Mouse (Mus musculus) megakaryocyte, embryonic 14.5 days (primary cell): Measurements from ENCODE around the gene Rbfox2. TPM values are rescaled to one million over a fixed set of nuclear protein-coding genes. Genes with fewer than 3 reads are reported as not detected.

Experiments used
- H3K27me3 ChIP-seq: replicated peaks from 2 replicates; pipeline ENCODE3; 2012; ENCODE audit warnings: inconsistent platforms
- H3K36me3 ChIP-seq: replicated peaks from 2 replicates; pipeline ENCODE3; 2012; ENCODE audit warnings: low read length, inconsistent platforms, mixed read lengths
- H3K4me1 ChIP-seq: 2 replicates; pipeline ENCODE4 v1.6.1; 2012; ENCODE audit warnings: inconsistent platforms
- H3K4me3 ChIP-seq: replicated peaks from 2 replicates; pipeline ENCODE3; 2012; ENCODE audit warnings: moderate library complexity, mild to moderate bottlenecking, inconsistent platforms
- H3K9me3 ChIP-seq: 2 replicates; pipeline ENCODE4 v1.6.1; 2012; ENCODE audit warnings: inconsistent platforms
- FLI1 ChIP-seq: IDR thresholded peaks from 2 replicates; pipeline ENCODE4 v1.6.1; 2012; ENCODE audit warnings: low read length, inconsistent platforms, mixed read lengths
- GATA1 ChIP-seq: IDR thresholded peaks from 3 replicates; pipeline ENCODE4 v1.6.1; 2012; ENCODE audit warnings: mixed read lengths, low read length, inconsistent platforms, borderline replicate concordance
- polyA plus RNA-seq: library from polyadenylated mRNA; stranded (reverse); fragments of >175 nt; gene quantifications from 2 replicates; pipeline ENCODE4 v1.2.3, GENCODE M21; 2012; ENCODE audit warnings: low replicate concordance; ENCODE audit not compliant: insufficient read depth

Rbfox2 gene
- polyA plus RNA-seq, 1 experiment, result 0.76 TPM

DNA sequence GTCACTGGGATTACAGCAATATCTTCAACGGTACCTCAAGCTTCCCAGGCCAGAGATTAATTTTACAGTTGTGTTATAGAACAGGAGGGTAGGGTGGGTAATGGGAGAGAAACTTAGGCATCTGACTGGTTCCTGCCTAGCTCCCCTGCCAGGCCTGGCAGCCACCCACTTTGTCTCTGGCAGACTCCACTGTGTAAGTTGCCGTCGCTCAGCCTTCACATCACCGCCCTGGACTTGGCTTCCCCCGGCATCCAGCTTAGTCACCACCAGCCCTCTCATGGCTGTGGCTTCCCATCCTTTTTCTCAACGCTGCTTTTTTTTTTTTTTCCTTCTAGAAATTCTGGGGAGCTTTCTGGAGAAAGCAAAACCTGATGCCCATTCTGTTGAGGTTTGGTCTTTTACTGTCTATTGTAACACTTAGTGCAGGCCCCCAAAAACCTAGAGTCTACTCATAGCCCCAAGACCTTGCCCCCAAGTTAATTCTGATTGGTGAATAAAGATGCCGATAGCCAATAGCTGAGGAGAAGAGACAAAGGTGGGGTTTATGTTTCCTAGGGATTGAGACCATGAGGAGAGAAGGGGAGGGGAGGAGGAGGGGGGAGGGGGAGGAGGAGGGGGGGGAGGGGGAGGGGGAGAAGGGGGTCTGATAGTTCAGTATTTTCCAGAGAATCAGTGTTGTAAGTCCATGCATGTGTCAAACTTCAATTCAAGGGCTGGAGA, 25.6 kb upstream of the Rbfox2 start:
- Histone ChIP-seq H3K27me3 (peaks cover 36% of the 10 kb centered on the region), H3K4me3 (no peak overlapping the region), H3K36me3 (no peaks in the 10 kb centered on the region), H3K9me3 (no peaks in the 10 kb centered on the region), H3K4me1 (peaks cover 11% of the 10 kb centered on the region)
- TF ChIP-seq GATA1 (no peak), FLI1 (no peak)

DNA sequence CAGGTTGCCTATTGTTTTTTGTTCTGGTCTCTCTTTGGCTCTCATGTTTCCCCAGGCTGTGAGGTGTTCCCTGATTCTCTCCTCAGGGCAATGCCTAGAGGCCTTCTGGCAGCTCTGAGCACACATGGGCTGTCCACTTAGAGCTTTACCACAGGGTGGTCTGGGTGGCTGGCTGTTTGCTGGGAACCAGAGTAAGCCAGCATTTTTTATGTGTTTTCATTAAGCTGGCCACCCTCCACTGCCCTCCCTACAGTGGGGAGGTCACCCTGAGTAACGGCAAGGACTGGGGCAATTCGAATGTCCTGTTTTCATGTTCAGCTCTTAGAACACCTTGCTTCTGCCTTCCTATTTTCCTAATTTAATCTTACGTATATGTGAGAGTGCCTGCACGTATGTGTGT, 24.6 kb upstream of the Rbfox2 start:
- H3K27me3 ChIP-seq, result peaks cover 27% of the 10 kb centered on the region
- H3K4me3 ChIP-seq, result no peak overlapping the region

DNA sequence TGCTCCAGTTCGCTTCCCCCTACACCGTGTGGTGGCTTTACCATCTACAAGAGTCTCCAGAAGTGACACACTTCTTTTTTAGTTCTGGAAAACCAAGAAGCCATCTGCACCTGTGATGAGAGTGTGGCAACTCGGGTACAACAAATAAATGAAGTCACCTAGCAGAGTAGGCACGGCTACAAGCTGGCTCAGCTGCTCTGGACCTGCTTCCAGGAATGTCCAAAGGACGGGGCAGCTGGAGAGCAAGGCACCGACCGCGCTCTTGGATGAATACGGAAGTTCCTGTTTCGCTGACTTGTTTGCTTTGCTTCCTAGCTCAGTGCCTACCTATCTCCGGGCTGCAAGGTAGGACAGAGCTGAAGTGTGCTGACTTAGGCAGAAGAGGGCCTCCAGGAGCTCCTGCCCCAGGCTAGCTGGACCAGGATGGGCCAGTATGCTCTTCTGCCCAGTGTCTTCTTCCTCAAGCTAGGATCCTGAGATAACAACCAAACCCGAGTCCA, 22.9 kb upstream of the Rbfox2 start:
- H3K36me3 ChIP-seq, result no peaks in the 10 kb centered on the region
- H3K4me1 ChIP-seq, result 0 out of 2 replicates have a peak, but pooled peaks cover 3% of the 10 kb centered on the region
- no peak overlapping the region for H3K4me3 ChIP-seq
- TF ChIP-seq FLI1 (no peak), GATA1 (no peak)
- H3K27me3 ChIP-seq, result peaks cover 19% of the 10 kb centered on the region
- H3K9me3 ChIP-seq, result no peaks in the 10 kb centered on the region

More for the DNA sequence above, 24.6 kb upstream of the Rbfox2 start:
- TF ChIP-seq GATA1 (no peak), FLI1 (no peak)
- H3K4me1 ChIP-seq, result peaks cover 7% of the 10 kb centered on the region
- H3K36me3 ChIP-seq, result no peaks in the 10 kb centered on the region
- no peaks in the 10 kb centered on the region for H3K9me3 ChIP-seq

DNA sequence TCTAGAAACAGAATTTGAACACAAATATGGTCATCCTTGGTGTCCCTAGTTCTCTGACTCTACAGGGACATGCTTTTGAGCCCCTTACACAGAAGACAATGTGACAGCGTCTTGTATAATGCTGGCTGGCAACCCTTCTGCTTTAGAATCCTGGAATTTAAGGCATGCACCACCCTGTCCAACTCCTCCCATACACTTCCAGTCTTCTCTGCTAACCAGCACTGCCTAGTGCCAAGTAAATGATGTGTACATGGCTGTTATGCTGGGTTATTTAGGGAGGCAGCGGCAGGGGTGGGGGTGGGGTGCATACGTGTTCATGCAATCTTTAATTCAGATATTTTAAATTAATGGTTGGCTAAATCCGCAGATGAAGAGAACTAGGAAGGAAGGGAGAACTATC, 19.6 kb upstream of the Rbfox2 start:
- H3K4me1 ChIP-seq, result no peaks in the 10 kb centered on the region
- TF ChIP-seq FLI1, result no peak
- TF ChIP-seq GATA1, result no peak
- peaks cover 16% of the 10 kb centered on the region for H3K27me3 ChIP-seq
- H3K4me3 ChIP-seq, result no peak overlapping the region
- no peaks in the 10 kb centered on the region for H3K36me3 ChIP-seq
- H3K9me3 ChIP-seq, result no peaks in the 10 kb centered on the region

DNA sequence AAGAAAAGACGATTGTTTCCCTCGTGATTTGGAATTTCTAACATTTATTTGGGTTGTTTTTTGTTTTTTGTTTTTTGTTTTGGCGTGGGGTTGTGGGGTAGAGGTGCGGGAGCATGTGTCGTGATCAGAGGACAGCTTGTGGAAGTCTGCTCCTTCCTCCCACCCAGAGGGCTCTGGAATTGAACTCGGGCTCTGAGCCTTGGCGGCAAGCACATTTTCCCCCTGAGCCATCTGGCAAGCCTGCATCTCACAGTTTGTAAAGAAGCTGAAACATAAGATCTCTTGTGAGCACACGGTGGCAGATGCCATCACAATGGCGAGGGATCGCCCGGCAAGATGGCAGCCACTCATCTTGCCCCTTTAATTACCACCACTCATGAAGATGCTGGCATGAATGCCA, 17.6 kb upstream of the Rbfox2 start:
- H3K27me3 ChIP-seq, result peaks cover 8% of the 10 kb centered on the region
- no peak overlapping the region for H3K4me3 ChIP-seq
- no peaks in the 10 kb centered on the region for H3K9me3 ChIP-seq
- TF ChIP-seq GATA1 (no peak), FLI1 (no peak)
- H3K36me3 ChIP-seq, result no peaks in the 10 kb centered on the region
- H3K4me1 ChIP-seq, result no peaks in the 10 kb centered on the region

DNA sequence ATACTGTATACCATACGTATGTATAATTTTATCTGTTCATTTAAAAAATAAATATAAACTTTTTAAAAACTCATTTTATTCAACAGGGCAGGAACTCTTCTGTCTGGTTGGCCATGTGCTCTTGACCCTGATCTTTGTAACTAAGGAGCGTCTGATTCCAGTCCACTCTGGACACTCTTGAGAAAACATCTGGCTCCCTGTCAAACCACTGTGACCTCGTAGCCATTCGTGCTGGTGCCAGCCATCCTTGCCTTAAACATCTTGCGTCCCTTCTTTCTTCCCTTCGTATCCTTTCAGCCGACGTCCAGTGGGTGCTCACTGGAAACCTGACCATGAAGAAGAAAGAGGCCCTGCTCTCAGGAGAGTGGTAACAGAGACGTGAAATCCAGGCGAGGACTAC, 16.4 kb upstream of the Rbfox2 start:
- no peaks in the 10 kb centered on the region for H3K4me1 ChIP-seq
- no peaks in the 10 kb centered on the region for H3K36me3 ChIP-seq
- H3K4me3 ChIP-seq, result no peak overlapping the region
- TF ChIP-seq FLI1 (no peak), GATA1 (no peak)
- peaks cover 12% of the 10 kb centered on the region for H3K27me3 ChIP-seq
- H3K9me3 ChIP-seq, result no peaks in the 10 kb centered on the region

DNA sequence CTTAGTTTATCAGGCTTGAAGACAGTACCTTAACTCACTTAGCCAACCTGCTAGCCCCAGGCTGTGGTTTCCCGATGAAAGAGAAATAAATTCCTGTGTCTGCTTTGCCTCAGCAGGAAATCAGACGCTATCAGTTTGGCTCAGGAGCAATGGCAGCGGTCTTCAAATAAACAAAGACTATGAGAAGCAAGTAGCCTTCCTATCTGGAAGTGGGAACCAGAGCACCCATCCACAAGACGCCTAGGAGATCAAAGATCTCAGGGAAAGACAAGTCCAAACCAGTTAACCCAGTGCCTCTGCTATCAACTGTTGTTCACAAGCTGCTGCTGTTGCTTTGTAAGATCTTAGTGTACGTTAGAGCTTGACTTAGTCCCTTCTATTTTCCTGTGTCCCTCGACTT, 6.9 kb upstream of the Rbfox2 start:
- H3K9me3 ChIP-seq, result 0 out of 2 replicates have a peak, but pooled peaks cover 3% of the 10 kb centered on the region
- no peaks in the 10 kb centered on the region for H3K4me1 ChIP-seq
- H3K27me3 ChIP-seq, result peaks cover 32% of the 10 kb centered on the region
- TF ChIP-seq GATA1 (no peak), FLI1 (no peak)
- H3K4me3 ChIP-seq, result no peak overlapping the region
- H3K36me3 ChIP-seq, result no peaks in the 10 kb centered on the region

DNA sequence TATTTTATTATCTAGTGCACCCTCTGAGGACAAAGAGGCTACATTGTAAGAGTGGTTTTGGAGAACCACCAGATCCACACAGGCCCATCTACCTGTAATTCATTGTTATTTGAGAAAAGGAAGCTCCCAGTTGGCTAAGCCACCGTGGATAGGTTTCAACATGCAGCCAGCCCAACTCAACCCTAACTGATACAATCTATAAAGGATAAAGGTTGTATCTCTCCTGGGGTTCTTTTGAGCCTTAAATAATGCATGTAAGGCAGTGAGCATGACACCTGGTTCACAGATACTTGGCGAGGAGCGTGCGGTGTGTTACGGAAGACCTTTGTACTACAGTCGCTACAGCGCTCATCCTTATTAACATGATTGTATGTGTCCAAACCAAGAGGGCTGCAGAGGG, 6.0 kb upstream of the Rbfox2 start:
- no peaks in the 10 kb centered on the region for H3K36me3 ChIP-seq
- H3K4me3 ChIP-seq, result no peak overlapping the region
- H3K4me1 ChIP-seq, result no peaks in the 10 kb centered on the region
- H3K27me3 ChIP-seq, result peaks cover 39% of the 10 kb centered on the region
- H3K9me3 ChIP-seq, result 0 out of 2 replicates have a peak, but pooled peaks cover 3% of the 10 kb centered on the region
- TF ChIP-seq GATA1 (no peak), FLI1 (no peak)

DNA sequence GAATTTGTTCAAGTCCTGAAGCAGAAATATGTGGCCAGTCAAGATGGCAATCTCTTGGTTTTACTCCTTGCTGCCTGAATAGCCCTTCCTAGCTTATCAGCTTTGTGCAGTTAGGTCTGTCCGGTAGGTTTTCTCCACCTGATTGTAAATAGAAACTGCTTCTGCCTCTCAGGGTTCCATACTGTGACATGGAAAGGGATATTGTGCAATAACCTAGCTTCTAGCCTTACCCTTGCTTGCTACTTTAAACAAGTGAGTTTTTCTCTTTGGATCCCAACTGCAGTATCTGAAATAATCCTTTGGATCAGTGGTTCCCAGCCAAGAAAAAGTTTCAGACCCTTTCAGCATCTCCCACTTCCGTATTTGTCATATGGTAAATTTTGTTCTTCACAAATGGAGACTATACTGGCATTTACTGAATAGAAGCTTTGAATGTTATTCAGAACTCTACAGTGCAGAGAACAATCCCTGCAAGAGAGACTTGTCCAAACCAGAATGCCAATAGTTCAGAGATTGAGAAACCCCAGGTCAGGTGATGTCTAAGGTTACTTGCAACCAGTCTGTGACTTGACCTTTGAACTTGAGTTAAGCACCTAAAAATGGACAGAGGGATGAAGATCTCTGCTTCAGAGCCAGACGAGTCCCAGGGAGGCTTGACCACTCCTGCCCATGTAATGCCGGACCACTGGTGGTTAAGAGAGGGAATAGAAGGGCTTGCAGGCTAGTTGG, 1.1 kb upstream of the Rbfox2 start:
- H3K4me3 ChIP-seq, result no peak overlapping the region
- peaks cover 17% of the 10 kb centered on the region for H3K4me1 ChIP-seq
- peaks cover 68% of the 10 kb centered on the region for H3K27me3 ChIP-seq
- 0 out of 2 replicates have a peak, but pooled peaks cover 9% of the 10 kb centered on the region for H3K9me3 ChIP-seq
- TF ChIP-seq FLI1 (no peak), GATA1 (no peak)
- no peaks in the 10 kb centered on the region for H3K36me3 ChIP-seq
